Mouse (Mus musculus) forebrain, postnatal 0 days (tissue): ENCODE measurements at regions not wholly inside any gene's neighbourhood (a gene's known extent, or its start where the extent isn't known, plus 50 kb on each side); places are given as distances from the start of the nearest gene placed in this dataset.
A peak's percentile ranks its signal among the peaks of the same experiment; 100 is the strongest.

Experiments used
- ATAC-seq: fragments of 200-750 bp; cut with Nextera tagmentation; 2 replicates; pipeline ENCODE4 v1.8.0; 2017; ENCODE audit warnings: mild to moderate bottlenecking, moderate library complexity
- DNase-seq: peaks from one replicate; pipeline ENCODE4 v3.0.0-alpha.2; 2015
- H3K27ac ChIP-seq: fragments of 300-500 bp; sonication (generic); 2 replicates; pipeline ENCODE4 v1.5.1; 2014; ENCODE audit warnings: low read depth, mild to moderate bottlenecking, antibody characterized with exemption, low read length, moderate library complexity, mixed read lengths
- H3K27me3 ChIP-seq: fragments of 300-500 bp; sonication (generic); 2 replicates; pipeline ENCODE4 v1.6.1; 2014; ENCODE audit warnings: mild to moderate bottlenecking, low read length, mixed read lengths; ENCODE audit not compliant: insufficient read depth
- H3K36me3 ChIP-seq: fragments of 300-500 bp; sonication (generic); 2 replicates; pipeline ENCODE4 v1.6.1; 2014; ENCODE audit warnings: mild to moderate bottlenecking, moderate library complexity; ENCODE audit not compliant: insufficient read depth
- H3K4me1 ChIP-seq: fragments of 300-500 bp; sonication (generic); 2 replicates; pipeline ENCODE4 v1.6.1; 2014; ENCODE audit warnings: antibody characterized with exemption; ENCODE audit not compliant: insufficient read depth
- H3K4me2 ChIP-seq: fragments of 300-500 bp; sonication (generic); 2 replicates; pipeline ENCODE4 v1.6.1; 2014; ENCODE audit warnings: low read depth, mild to moderate bottlenecking, moderate library complexity
- H3K4me3 ChIP-seq: fragments of 300-500 bp; sonication (generic); 2 replicates; pipeline ENCODE4 v1.5.1; 2014; ENCODE audit warnings: low read depth, low read length, mixed read lengths
- H3K9ac ChIP-seq: fragments of 300-500 bp; sonication (generic); 2 replicates; pipeline ENCODE4 v1.6.1; 2014; ENCODE audit warnings: mild to moderate bottlenecking
- H3K9me3 ChIP-seq: fragments of 300-500 bp; sonication (generic); 2 replicates; pipeline ENCODE4 v1.6.1; 2016; ENCODE audit warnings: low read length
- CTCF ChIP-seq: sonication (generic); IDR thresholded peaks from 2 replicates; pipeline ENCODE4 v1.5.1; 2016; ENCODE audit warnings: antibody characterized with exemption, control low read depth, low read depth
- WGBS: fragments of 180-500 bp; shearing (Covaris S2); extraction: QIAGEN DNeasy Blood & Tissue Kit; methylation state at CpG from one replicate; pipeline ENCODE4 v1.1.7; 2014; 5-methylcytosine and 5-hydroxymethylcytosine counted together

DNA sequence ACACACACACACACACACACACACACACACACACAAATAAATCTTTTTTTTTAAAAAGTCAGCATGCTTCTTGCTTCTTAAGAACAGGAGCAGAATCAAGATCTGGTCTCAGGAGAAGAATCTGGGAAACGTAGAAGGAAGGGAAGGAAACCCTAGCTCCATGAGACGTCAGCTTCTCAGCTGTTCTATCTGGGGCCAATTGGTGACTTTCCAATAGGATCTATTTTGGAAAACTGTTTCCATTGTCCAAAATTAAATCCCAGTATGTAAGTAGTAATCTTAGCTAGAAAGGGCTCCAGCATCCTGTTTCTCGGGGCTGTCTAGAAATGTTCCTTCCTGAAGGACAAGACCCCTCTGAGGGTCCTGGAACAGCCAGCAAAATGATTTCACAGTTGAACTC is 76.6 kb downstream of the Dact1 start:
- WGBS, result 68% methylated on average over 3 of the region's 3 CpGs
- Histone ChIP-seq H3K9me3 (no peaks in the 10 kb centered on the region), H3K4me1 (no peaks in the 10 kb centered on the region), H3K4me3 (no peak overlapping the region), H3K27ac (no peak overlapping the region), H3K9ac (no peak overlapping the region), H3K4me2 (no peak overlapping the region), H3K27me3 (no peaks in the 10 kb centered on the region), H3K36me3 (no peaks in the 10 kb centered on the region)
- ATAC-seq, result no peak
- no peak for DNase-seq
- no peak for TF ChIP-seq CTCF

DNA sequence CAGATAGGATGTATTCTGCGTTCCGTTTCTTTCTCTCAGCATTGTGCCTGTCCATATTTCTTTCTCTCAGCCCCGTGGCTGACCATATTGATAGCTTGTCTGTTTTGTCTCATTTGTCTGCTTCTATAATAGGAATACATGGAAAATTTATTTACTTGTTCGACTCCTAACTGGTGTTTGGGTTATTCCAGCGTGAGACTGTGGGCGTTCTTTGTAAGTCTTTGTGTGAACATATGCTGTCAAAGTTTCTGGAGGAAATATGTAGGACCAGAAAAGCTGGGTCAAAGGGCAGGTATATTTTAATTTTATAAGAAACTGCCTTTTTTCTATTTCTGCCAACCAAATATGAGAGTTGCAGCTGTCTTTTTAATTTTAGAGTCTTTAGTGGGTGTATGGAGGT is 81.8 kb downstream of the Dact1 start:
- Histone ChIP-seq H3K4me1 (no peaks in the 10 kb centered on the region), H3K36me3 (no peaks in the 10 kb centered on the region), H3K9ac (no peak overlapping the region), H3K9me3 (no peaks in the 10 kb centered on the region), H3K27ac (no peak overlapping the region), H3K27me3 (no peaks in the 10 kb centered on the region), H3K4me2 (no peak overlapping the region), H3K4me3 (no peak overlapping the region)
- WGBS, result 86% methylated on average over 6 of the region's 6 CpGs
- TF ChIP-seq CTCF, result no peak
- ATAC-seq, result no peak
- no peak for DNase-seq

DNA sequence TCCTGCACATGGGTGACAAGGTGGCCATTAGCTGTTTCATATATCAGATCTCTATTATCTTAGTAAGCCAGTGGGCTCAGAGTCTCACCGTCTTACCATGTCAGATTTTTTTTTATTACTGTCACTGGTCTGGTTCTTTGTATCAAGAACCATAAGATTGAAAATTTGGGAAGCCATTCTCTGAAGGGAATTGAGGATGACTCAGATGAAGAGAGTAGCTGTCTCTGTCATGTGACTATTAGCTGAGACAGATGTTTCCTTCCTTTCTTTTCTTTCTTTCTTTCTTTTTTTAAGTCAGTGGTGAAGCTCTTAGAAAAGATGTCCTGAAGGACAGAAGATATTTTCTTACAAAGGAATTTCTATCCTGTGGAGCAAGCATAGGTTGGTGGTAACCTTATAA is 84.1 kb downstream of the Dact1 start:
- Histone ChIP-seq H3K36me3 (no peaks in the 10 kb centered on the region), H3K9me3 (no peaks in the 10 kb centered on the region), H3K4me3 (no peak overlapping the region), H3K4me2 (no peak overlapping the region), H3K4me1 (no peaks in the 10 kb centered on the region), H3K27ac (no peak overlapping the region), H3K9ac (no peak overlapping the region), H3K27me3 (no peaks in the 10 kb centered on the region)
- TF ChIP-seq CTCF, result no peak
- no peak for DNase-seq
- 93% methylated on average over 1 of the region's 1 CpGs for WGBS
- ATAC-seq, result no peak

DNA sequence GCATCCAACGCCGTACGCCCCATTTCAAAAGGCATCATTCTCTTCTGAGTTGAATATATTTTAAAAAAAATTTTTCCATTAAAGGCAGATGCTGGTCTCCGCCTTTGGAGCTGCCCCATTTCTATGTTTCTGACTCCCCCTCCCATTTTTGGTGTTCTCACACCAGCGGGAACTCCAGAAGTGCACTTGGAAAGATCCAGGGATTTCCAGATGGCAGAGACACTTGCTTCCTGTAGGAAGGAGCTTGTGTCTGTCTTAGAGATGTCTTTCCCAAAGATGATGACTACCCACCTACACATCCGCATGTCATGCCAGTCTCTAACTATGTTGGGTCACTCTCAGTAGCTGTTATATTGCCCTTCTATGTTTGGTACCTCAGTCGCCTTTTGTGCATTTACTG is 87.8 kb downstream of the Dact1 start:
- no peak overlapping the region for H3K4me2 ChIP-seq
- no peak overlapping the region for H3K4me3 ChIP-seq

DNA sequence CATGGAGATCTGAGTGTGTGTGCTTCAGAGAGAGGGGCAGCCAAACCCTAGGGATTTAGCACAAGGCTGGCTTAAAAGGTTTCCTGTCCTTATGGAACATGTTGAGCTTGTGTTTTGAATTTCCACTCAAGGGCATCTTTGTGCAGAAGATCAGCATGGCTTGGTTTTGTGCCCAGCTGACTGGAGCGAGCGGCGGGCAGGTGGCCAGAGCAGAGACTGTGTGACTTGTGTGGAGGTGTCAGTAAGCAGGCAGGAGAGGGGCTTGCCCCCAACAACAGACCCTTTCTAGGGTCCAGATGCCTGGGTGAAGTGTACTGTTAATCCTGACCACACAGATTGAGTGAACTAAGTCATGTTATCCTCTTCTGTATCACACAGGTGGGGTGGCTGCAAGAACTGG is 89.0 kb downstream of the Dact1 start:
- peak; percentile 22 for DNase-seq
- Histone ChIP-seq H3K4me2 (no peak overlapping the region), H3K27me3 (no peaks in the 10 kb centered on the region), H3K36me3 (no peaks in the 10 kb centered on the region), H3K9ac (no peak overlapping the region), H3K4me1 (no peaks in the 10 kb centered on the region), H3K27ac (no peak overlapping the region), H3K4me3 (no peak overlapping the region), H3K9me3 (no peaks in the 10 kb centered on the region)
- peak; percentile 34; the same call in 1 of the 2 replicates for ATAC-seq
- 66% methylated on average over 3 of the region's 3 CpGs for WGBS
- no peak for TF ChIP-seq CTCF

More for the DNA sequence above, 87.8 kb downstream of the Dact1 start:
- no peaks in the 10 kb centered on the region for H3K36me3 ChIP-seq
- no peaks in the 10 kb centered on the region for H3K9me3 ChIP-seq
- ATAC-seq, result no peak
- no peak overlapping the region for H3K9ac ChIP-seq
- DNase-seq, result no peak
- H3K27me3 ChIP-seq, result no peaks in the 10 kb centered on the region
- no peak for TF ChIP-seq CTCF
- no peaks in the 10 kb centered on the region for H3K4me1 ChIP-seq
- WGBS, result 91% methylated on average over 7 of the region's 7 CpGs
- no peak overlapping the region for H3K27ac ChIP-seq

DNA sequence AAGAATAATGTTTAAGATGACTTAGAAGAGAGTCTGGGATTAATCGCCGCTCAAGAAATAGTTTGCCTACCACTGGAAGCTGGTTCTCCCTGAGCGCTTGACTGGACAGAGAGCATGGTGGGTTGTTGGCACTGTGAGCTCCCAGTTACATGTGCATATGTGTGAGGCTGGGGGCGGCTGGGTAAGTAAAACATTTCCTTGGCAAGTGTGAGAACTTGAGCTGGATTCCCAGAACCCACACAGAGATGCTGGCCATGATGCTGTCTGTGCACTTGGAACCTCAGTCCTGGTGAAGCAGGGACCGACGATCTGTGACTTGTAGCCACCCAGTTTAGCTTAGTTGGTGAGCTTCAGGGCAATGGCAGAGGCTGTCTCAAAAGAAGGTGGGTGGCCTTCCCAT is 90.5 kb downstream of the Dact1 start:
- no peaks in the 10 kb centered on the region for H3K36me3 ChIP-seq
- no peak for DNase-seq
- H3K27ac ChIP-seq, result no peak overlapping the region
- H3K4me1 ChIP-seq, result no peaks in the 10 kb centered on the region
- H3K4me2 ChIP-seq, result no peak overlapping the region
- no peak overlapping the region for H3K4me3 ChIP-seq
- no peaks in the 10 kb centered on the region for H3K9me3 ChIP-seq
- ATAC-seq, result no peak
- no peaks in the 10 kb centered on the region for H3K27me3 ChIP-seq
- H3K9ac ChIP-seq, result no peak overlapping the region
- WGBS, result 84% methylated on average over 6 of the region's 6 CpGs
- TF ChIP-seq CTCF, result no peak

DNA sequence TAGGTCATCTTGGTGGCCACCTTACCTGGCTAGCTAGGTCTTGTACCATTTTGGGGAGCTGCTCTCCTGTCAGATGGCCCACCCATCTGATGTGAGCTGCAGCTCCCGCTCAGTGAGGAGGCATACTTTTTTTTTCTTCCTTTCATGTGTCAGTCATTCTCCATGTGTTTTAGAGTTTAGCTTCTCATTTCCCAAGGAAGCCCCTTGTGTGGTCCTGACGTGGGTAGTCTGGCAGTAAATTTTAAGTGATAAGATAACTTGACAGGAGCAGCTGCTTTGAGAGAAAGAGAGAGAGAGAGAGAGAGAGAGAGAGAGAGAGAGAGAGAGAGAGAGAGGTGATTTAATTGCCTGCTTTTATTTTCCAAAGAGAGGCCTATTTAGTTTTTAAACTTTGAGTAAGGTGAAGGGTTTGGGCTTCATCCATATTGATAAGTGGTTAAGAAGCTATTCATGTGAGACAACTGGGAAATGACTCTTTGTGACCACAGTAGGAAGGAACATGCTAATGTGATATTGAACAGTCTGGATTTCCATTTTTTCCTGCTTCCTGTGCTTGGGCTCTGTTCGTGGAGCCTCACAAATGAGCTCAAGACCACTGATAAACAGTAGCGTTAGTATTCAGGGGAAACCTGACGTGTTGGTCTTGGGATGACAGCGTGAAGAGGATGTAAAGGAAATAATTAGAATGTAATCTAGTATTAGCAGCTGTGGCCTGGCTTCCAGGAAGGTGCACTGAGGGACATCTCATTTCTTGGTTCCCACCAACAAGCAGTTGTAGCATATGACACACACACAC is 92.1 kb downstream of the Dact1 start:
- H3K4me1 ChIP-seq, result no peaks in the 10 kb centered on the region
- DNase-seq, result no peak
- no peak overlapping the region for H3K4me3 ChIP-seq
- no peak overlapping the region for H3K9ac ChIP-seq
- no peaks in the 10 kb centered on the region for H3K27me3 ChIP-seq
- ATAC-seq, result no peak
- no peak overlapping the region for H3K4me2 ChIP-seq
- H3K27ac ChIP-seq, result no peak overlapping the region
- 39% methylated on average over 6 of the region's 6 CpGs for WGBS
- no peaks in the 10 kb centered on the region for H3K36me3 ChIP-seq
- no peaks in the 10 kb centered on the region for H3K9me3 ChIP-seq
- TF ChIP-seq CTCF, result no peak
